Mouse (Mus musculus): Measurements from ENCODE around the gene Atxn2.

DNA sequence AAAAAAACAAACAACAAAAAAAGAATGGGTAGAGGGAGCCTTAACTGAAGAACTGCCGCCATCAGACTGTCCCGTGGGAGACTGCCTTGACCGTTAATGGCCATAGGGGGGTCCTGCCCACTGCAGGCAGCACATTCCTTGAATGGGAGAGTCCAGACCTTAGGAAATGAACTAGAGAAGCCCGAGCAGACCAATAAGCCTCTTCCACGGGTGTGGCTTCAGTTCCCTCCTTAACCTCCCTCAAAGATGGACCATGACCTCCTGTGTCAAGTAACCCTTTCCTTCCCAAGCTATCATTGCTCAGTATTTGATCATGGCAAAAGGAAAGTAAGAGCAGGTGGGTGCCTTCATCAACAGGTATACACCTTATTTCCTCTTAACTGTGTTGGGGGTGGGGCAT, 150.8 kb downstream of the Atxn2 start:
- TF ChIP-seq TAL1 (IDR thresholded peaks at IDR 0.05; ENCODE audit: low read length) (no peak), GATA1 (IDR thresholded peaks at IDR 0.05; ENCODE audit: low read length) (no peak)

Data from erythroblast, embryonic 14.5 days (primary cell).